Mouse (Mus musculus) G1E-ER4 (cell line): ENCODE data around the gene Vmn1r139. TPM values are rescaled to one million over a fixed set of nuclear protein-coding genes. Genes with fewer than 3 reads are reported as not detected.
"Not testable (repeated sequence)": the region's sequence is repeated elsewhere in the genome, so short reads cannot be mapped to it uniquely, and the experiment has no call there.

ENCODE experiments used
- GATA1 ChIP-seq: IDR thresholded peaks from one replicate; pipeline ENCODE4 v1.8.0; 2012; ENCODE audit warnings: low read length, inconsistent platforms
- polyA plus RNA-seq: library from polyadenylated mRNA; stranded (reverse); fragments of >175 nt; gene quantifications from 2 replicates; pipeline ENCODE4 v1.2.3, GENCODE M21; 2012

The Vmn1r139 gene
- not detected in 2 replicates for polyA plus RNA-seq

- TF ChIP-seq GATA1, result not testable (repeated sequence)
These were observed at the start of gene Vmn1r139 for GRCm38 (mm10) chr7:22068757-22069156. Gene Vmn1r139, plus strand, starts transcription at chr7:22069057.

- TF ChIP-seq GATA1, result not testable (repeated sequence)
These were observed 40.1 kb upstream of the Vmn1r139 start, which contains the start of gene Vmn1r138 for GRCm38 (mm10) chr7:22028797-22029196. Gene Vmn1r138, minus strand, starts transcription at chr7:22028897.

- not testable (repeated sequence) for TF ChIP-seq GATA1
These were observed 12.7 kb upstream of the Vmn1r139 start, which contains the start of gene Gm6176 for GRCm38 (mm10) chr7:22056205-22056604. Gene Gm6176, minus strand, starts transcription at chr7:22056305.

- TF ChIP-seq GATA1, result not testable (repeated sequence)
These were observed 49.3 kb downstream of the Vmn1r139 start, which contains the start of gene Gm16451 for GRCm38 (mm10) chr7:22118145-22118544. Gene Gm16451, minus strand, starts transcription at chr7:22118245.

GRCm38 (mm10) chr7:22134641-22135040 lies 65.8 kb downstream of the Vmn1r139 start, which contains the start of gene Gm10666:
Gene Gm10666, minus strand, starts transcription at chr7:22134741.
- TF ChIP-seq GATA1, result not testable (repeated sequence)

Other genes with a start within 250 kb of the Vmn1r139 start
- not detected in 2 replicates for gene Vmn1r135, start 236.7 kb upstream of the Vmn1r139 start, polyA plus RNA-seq
- not detected in 2 replicates for gene Gm5725, start 224.8 kb upstream of the Vmn1r139 start, polyA plus RNA-seq
- not detected in 2 replicates for gene Gm5891, start 147.8 kb upstream of the Vmn1r139 start, polyA plus RNA-seq
- not detected in 2 replicates for gene Vmn1r137, start 74.5 kb upstream of the Vmn1r139 start, polyA plus RNA-seq
- not detected in 2 replicates for gene Vmn1r138, start 40.2 kb upstream of the Vmn1r139 start, polyA plus RNA-seq
- gene Gm6176, start 12.8 kb upstream of the Vmn1r139 start, polyA plus RNA-seq, result not detected in 2 replicates
- not detected in 2 replicates for gene Gm16451, start 49.2 kb downstream of the Vmn1r139 start, polyA plus RNA-seq
- gene Gm10666, start 65.7 kb downstream of the Vmn1r139 start, polyA plus RNA-seq, result not detected in 2 replicates
- gene Vmn1r142, start 95.0 kb downstream of the Vmn1r139 start, polyA plus RNA-seq, result not detected in 2 replicates
- not detected in 2 replicates for gene Vmn1r143, start 120.3 kb downstream of the Vmn1r139 start, polyA plus RNA-seq
- gene Gm8653, start 132.2 kb downstream of the Vmn1r139 start, polyA plus RNA-seq, result not detected in 2 replicates
- gene Gm8453, start 160.4 kb downstream of the Vmn1r139 start, polyA plus RNA-seq, result not detected in 2 replicates